Mouse (Mus musculus) ovary, adult 18-20 months (tissue): ENCODE results near the gene Efr3b.

Experiments
- DNase-seq: peaks from one replicate; pipeline ENCODE4 v3.0.0; 2022; ENCODE audit warnings: low spot score, mixed read lengths

Gene Efr3b

GRCm38 (mm10) chr12:4038061-4039041 is at the start of gene Efr3b:
Gene Efr3b, minus strand, starts transcription at chr12:4038915.
- peak; percentile 72 for DNase-seq

- no peak for DNase-seq
Measured at GRCm38 (mm10) chr12:4083441-4083840, 44.7 kb upstream of the Efr3b start.

GRCm38 (mm10) chr12:4082132-4083001 is 43.7 kb upstream of the Efr3b start, which contains the start of gene Dnajc27:
Gene Dnajc27, plus strand, starts transcription at chr12:4082583.
- DNase-seq: peak; percentile 86

- peak; percentile 17 for DNase-seq
Measured at GRCm38 (mm10) chr12:4080311-4080710, 41.6 kb upstream of the Efr3b start.

GRCm38 (mm10) chr12:4078069-4078468 is 39.4 kb upstream of the Efr3b start:
- no peak for DNase-seq

GRCm38 (mm10) chr12:4076383-4076782 is 37.7 kb upstream of the Efr3b start:
- DNase-seq: no peak

- DNase-seq: no peak
Measured at GRCm38 (mm10) chr12:4075407-4075806, 36.7 kb upstream of the Efr3b start.

GRCm38 (mm10) chr12:4071671-4072070 is 33.0 kb upstream of the Efr3b start:
- no peak for DNase-seq

- no peak for DNase-seq
Measured at GRCm38 (mm10) chr12:4068551-4068950, 29.8 kb upstream of the Efr3b start.

GRCm38 (mm10) chr12:4066681-4067459 is 28.2 kb upstream of the Efr3b start:
- no peak for DNase-seq

GRCm38 (mm10) chr12:4065944-4066343 is 27.2 kb upstream of the Efr3b start:
- DNase-seq: no peak

- no peak for DNase-seq
Measured at GRCm38 (mm10) chr12:4065498-4065897, 26.8 kb upstream of the Efr3b start.

GRCm38 (mm10) chr12:4059683-4060082 is 21.0 kb upstream of the Efr3b start:
- no peak for DNase-seq

- DNase-seq: no peak
Measured at GRCm38 (mm10) chr12:4058321-4058720, 19.6 kb upstream of the Efr3b start.

GRCm38 (mm10) chr12:4054845-4055244 is 16.1 kb upstream of the Efr3b start:
- DNase-seq: no peak

- DNase-seq: no peak
Measured at GRCm38 (mm10) chr12:4053643-4054042, 14.9 kb upstream of the Efr3b start.

- DNase-seq: peak; percentile 42
Measured at GRCm38 (mm10) chr12:4050861-4051425, 12.2 kb upstream of the Efr3b start.

- no peak for DNase-seq
Measured at GRCm38 (mm10) chr12:4048031-4048430, 9.3 kb upstream of the Efr3b start.

- peak; percentile 38 for DNase-seq
Measured at GRCm38 (mm10) chr12:4045992-4046391, 7.3 kb upstream of the Efr3b start.

GRCm38 (mm10) chr12:4042411-4042810 is 3.7 kb upstream of the Efr3b start:
- no peak for DNase-seq

- no peak for DNase-seq
Measured at GRCm38 (mm10) chr12:4039046-4039445, 331 bp upstream of the Efr3b start.
